Mouse (Mus musculus) CD4-positive naive resting alpha-beta T cell, adult 76 days (primary cell): ENCODE results near the gene Foxd1. TPM values are rescaled to one million over a fixed set of nuclear protein-coding genes. Genes with fewer than 3 reads are reported as not detected.

Source experiments
- total RNA-seq: library from RNA; stranded (reverse); gene quantifications from one replicate; pipeline ENCODE4 v1.2.4, GENCODE M21; 2023

Foxd1 gene
- total RNA-seq = not detected

GRCm38 (mm10) chr13:98354090-98354801 is at the start of gene Foxd1:
Gene Foxd1 (plus strand): TSS chr13:98354242.

GRCm38 (mm10) chr13:98316480-98317245 is 37.4 kb upstream of the Foxd1 start, which contains the start of gene Btf3:
Gene Btf3 (minus strand): TSS chr13:98317006.

Other genes with a start within 250 kb of the Foxd1 start
- gene Arhgef28, start 147.8 kb upstream of the Foxd1 start, total RNA-seq = not detected
- 46.2 TPM for gene Utp15, start 91.2 kb upstream of the Foxd1 start, total RNA-seq
- 27.0 TPM for gene Ankra2, start 91.2 kb upstream of the Foxd1 start, total RNA-seq
- not detected for gene Gm21976, start 74.4 kb upstream of the Foxd1 start, total RNA-seq
- 446 TPM for gene Btf3, start 37.2 kb upstream of the Foxd1 start, total RNA-seq
- not detected for gene Gm10320, start 137.8 kb downstream of the Foxd1 start, total RNA-seq